Mouse (Mus musculus): ENCODE results near the gene Cutc. TPM values are rescaled to one million over a fixed set of nuclear protein-coding genes. Genes with fewer than 3 reads are reported as not detected.

The Cutc gene
- polyA plus RNA-seq (2017; shearing (Covaris generic)): 10 to 100 TPM; 12.8 to 17.2 (median 13.6) TPM

GRCm38 (mm10) chr19:43752489-43753225 is at the start of gene Cutc, which contains the start of gene Cox15:
TSS of gene Cutc (plus strand) at chr19:43752996.
TSS of gene Cox15 (minus strand) at chr19:43753000.
- peak; percentile 81 for ATAC-seq

GRCm38 (mm10) chr19:43704211-43704610 is 48.6 kb upstream of the Cutc start:
- no peak for ATAC-seq

- ATAC-seq: no peak
Measured at GRCm38 (mm10) chr19:43704787-43705497, 47.9 kb upstream of the Cutc start.

- ATAC-seq: no peak
Measured at GRCm38 (mm10) chr19:43708206-43708605, 44.6 kb upstream of the Cutc start.

- no peak for ATAC-seq
Measured at GRCm38 (mm10) chr19:43709317-43709716, 43.5 kb upstream of the Cutc start.

- ATAC-seq: peak; percentile 50
Measured at GRCm38 (mm10) chr19:43711159-43711916, 41.5 kb upstream of the Cutc start.

- no peak for ATAC-seq
Measured at GRCm38 (mm10) chr19:43711971-43712370, 40.8 kb upstream of the Cutc start.

GRCm38 (mm10) chr19:43720061-43720460 is 32.7 kb upstream of the Cutc start:
- no peak for ATAC-seq

- peak; percentile 38 for ATAC-seq
Measured at GRCm38 (mm10) chr19:43722891-43723290, 29.9 kb upstream of the Cutc start.

GRCm38 (mm10) chr19:43723501-43723900 is 29.3 kb upstream of the Cutc start:
- no peak for ATAC-seq

- ATAC-seq: no peak
Measured at GRCm38 (mm10) chr19:43724194-43724593, 28.6 kb upstream of the Cutc start.

GRCm38 (mm10) chr19:43724821-43725220 is 28.0 kb upstream of the Cutc start:
- no peak for ATAC-seq

- ATAC-seq: no peak
Measured at GRCm38 (mm10) chr19:43726510-43727146, 26.2 kb upstream of the Cutc start.

GRCm38 (mm10) chr19:43729296-43730036 is 23.3 kb upstream of the Cutc start:
- ATAC-seq: no peak

GRCm38 (mm10) chr19:43730037-43730428 is 22.8 kb upstream of the Cutc start:
- ATAC-seq: no peak

- no peak for ATAC-seq
Measured at GRCm38 (mm10) chr19:43731157-43731556, 21.6 kb upstream of the Cutc start.

GRCm38 (mm10) chr19:43738409-43738808 is 14.4 kb upstream of the Cutc start:
- no peak for ATAC-seq

GRCm38 (mm10) chr19:43743401-43743800 is 9.4 kb upstream of the Cutc start:
- no peak for ATAC-seq

- ATAC-seq: no peak
Measured at GRCm38 (mm10) chr19:43745740-43746139, 7.1 kb upstream of the Cutc start.

- ATAC-seq: no peak
Measured at GRCm38 (mm10) chr19:43747877-43748276, 4.9 kb upstream of the Cutc start.

GRCm38 (mm10) chr19:43750008-43750407 is 2.8 kb upstream of the Cutc start:
- ATAC-seq: no peak
